Mouse (Mus musculus) liver, adult 2 months (tissue): ENCODE data around the gene Elp4. TPM values are rescaled to one million over a fixed set of nuclear protein-coding genes. Genes with fewer than 3 reads are reported as not detected.

Source experiments
- DNase-seq: peaks from one replicate; pipeline ENCODE4 v3.0.0-alpha.2; 2011; ENCODE audit warnings: low read depth, low spot score; ENCODE audit errors: extremely low read depth
- H3K27ac ChIP-seq: fragments of 200-500 bp; replicated peaks from 2 replicates; pipeline ENCODE4 v1.5.1; 2012; ENCODE audit warnings: low read depth, mild to moderate bottlenecking, control low read depth, inconsistent platforms, low read length; ENCODE audit not compliant: insufficient read depth
- H3K27me3 ChIP-seq: fragments of 200-500 bp; 2 replicates; pipeline ENCODE4 v1.6.1; 2012; ENCODE audit warnings: mild to moderate bottlenecking, moderate library complexity, low read length, inconsistent platforms; ENCODE audit not compliant: control insufficient read depth, insufficient read depth
- H3K36me3 ChIP-seq: fragments of 200-500 bp; 2 replicates; pipeline ENCODE4 v1.6.1; 2012; ENCODE audit warnings: low read length, inconsistent platforms; ENCODE audit not compliant: control insufficient read depth, insufficient read depth
- H3K4me1 ChIP-seq: fragments of 200-500 bp; 2 replicates; pipeline ENCODE4 v1.6.1; 2011; ENCODE audit warnings: low read length; ENCODE audit not compliant: control insufficient read depth, insufficient read depth
- H3K4me3 ChIP-seq: fragments of 200-500 bp; 2 replicates; pipeline ENCODE4 v1.5.1; 2011; ENCODE audit warnings: low read depth, mild to moderate bottlenecking, control low read depth, low read length, moderate library complexity; ENCODE audit not compliant: insufficient read depth
- H3K79me2 ChIP-seq: fragments of 200-500 bp; 2 replicates; pipeline ENCODE4 v1.6.1; 2012; ENCODE audit warnings: inconsistent platforms, mild to moderate bottlenecking, low read length, moderate library complexity; ENCODE audit not compliant: control insufficient read depth, insufficient read depth
- H3K9ac ChIP-seq: fragments of 200-500 bp; 2 replicates; pipeline ENCODE4 v1.6.1; 2012; ENCODE audit warnings: low read depth, mild to moderate bottlenecking, control low read depth, inconsistent platforms, low read length
- CTCF ChIP-seq: fragments of 200-500 bp; IDR thresholded peaks from 2 replicates; pipeline ENCODE4 v1.5.1; 2011; ENCODE audit warnings: low read depth, low read length, control low read depth
- POLR2A ChIP-seq: fragments of 200-500 bp; IDR thresholded peaks from 2 replicates; pipeline ENCODE4 v1.6.1; 2011; ENCODE audit warnings: low read length, control low read depth; ENCODE audit not compliant: insufficient read depth; ENCODE audit errors: extremely low read depth
- WGBS: fragments of 180-500 bp; shearing (Covaris S2); methylation state at CpG from one replicate; pipeline ENCODE4 v1.1.7; 2018; 5-methylcytosine and 5-hydroxymethylcytosine counted together
- polyA plus RNA-seq: library from polyadenylated mRNA; depleted of rRNA; stranded (reverse); fragments of >200 nt; gene quantifications from 2 replicates; pipeline ENCODE4 v1.2.3, GENCODE M21; 2012
- total RNA-seq: library from RNA; depleted of rRNA; stranded (reverse); fragments of >200 nt; gene quantifications from 2 replicates; pipeline ENCODE4 v1.2.3, GENCODE M21; 2014

The Elp4 gene
- total and polyA plus RNA-seq, 2 experiments: 7.7 to 16.2 TPM

GRCm38 (mm10) chr2:105697741-105698140 is 206.6 kb downstream of the Elp4 start:
- 98% methylated on average over 5 of the region's 5 CpGs for WGBS
- no peaks in the 10 kb centered on the region for H3K4me1 ChIP-seq
- no peak overlapping the region for H3K9ac ChIP-seq
- TF ChIP-seq CTCF (no peak), POLR2A (no peak)
- no peak for DNase-seq
- peaks cover 1% of the 10 kb centered on the region; the same call in 1 of the 2 replicates for H3K27me3 ChIP-seq
- no peaks in the 10 kb centered on the region for H3K79me2 ChIP-seq
- H3K27ac ChIP-seq: no peak overlapping the region
- H3K4me3 ChIP-seq: no peak overlapping the region
- H3K36me3 ChIP-seq: peaks cover 7% of the 10 kb centered on the region; the same call in 1 of the 2 replicates

DNA sequence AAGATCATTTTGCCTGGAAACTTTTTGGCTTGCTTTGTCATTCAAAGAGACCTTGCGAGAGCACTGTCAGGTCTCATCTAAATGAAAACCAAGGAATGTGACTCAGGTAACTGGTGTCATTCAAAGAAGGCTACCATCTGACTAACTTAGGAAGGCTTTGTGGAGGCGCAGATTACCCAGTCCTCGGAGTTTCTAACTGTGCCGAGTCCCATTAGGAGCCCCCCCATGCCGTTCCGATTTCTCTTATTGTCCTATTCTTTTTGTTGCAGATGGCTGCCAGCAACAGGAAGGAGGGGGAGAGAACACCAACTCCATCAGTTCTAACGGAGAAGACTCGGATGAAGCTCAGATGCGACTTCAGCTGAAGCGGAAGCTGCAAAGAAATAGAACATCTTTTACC is 213.1 kb downstream of the Elp4 start:
- no peak overlapping the region for H3K4me3 ChIP-seq
- 16% methylated on average over 10 of the region's 10 CpGs for WGBS
- no peak for DNase-seq
- peaks cover 22% of the 10 kb centered on the region; the same call in 1 of the 2 replicates for H3K27me3 ChIP-seq
- H3K4me1 ChIP-seq: no peaks in the 10 kb centered on the region
- TF ChIP-seq POLR2A (no peak), CTCF (no peak)
- H3K27ac ChIP-seq: no peak overlapping the region
- H3K9ac ChIP-seq: no peak overlapping the region
- H3K79me2 ChIP-seq: no peaks in the 10 kb centered on the region
- no peaks in the 10 kb centered on the region for H3K36me3 ChIP-seq

DNA sequence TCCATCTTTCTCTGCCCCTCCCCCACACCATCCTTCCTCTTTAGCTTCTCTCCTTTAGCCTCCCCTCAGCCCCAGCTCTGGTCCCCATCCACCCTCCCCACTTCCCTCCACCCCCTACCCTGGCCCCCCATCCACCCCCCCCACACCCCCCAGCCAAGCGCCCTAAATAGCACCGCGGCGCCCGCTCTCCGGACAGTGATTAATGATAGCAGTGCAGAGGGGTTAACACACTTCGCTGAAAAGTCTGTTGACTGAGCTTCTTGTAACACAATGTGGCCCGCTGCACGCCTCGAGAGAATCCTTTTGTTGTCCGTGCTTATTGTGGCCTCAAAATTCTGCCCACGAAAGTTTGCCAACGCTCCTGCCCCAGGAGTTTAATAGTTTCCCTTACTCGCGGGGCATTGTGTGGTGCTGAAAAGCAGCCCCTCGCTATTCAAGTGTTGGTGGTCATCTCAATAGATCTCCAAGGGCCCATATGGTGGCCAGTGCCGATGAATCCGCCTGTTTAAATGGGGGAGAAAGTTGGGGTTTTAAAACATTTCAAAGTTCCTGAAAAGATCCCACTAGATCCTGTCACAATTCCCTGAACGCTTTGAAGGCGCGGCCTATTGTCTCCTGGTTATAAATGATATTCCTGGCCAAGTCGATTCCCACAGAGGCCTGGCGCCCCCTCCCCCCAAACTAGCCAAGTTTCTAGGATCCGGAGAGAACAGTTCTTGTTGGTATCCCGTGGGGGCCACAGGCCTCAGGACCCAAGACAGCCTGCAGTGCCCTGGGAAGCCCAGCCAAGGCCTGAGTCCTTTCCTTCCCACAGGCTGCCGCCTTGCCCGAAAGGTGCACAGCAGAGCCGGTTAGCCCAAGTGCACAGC is 214.4 kb downstream of the Elp4 start:
- no peaks in the 10 kb centered on the region for H3K36me3 ChIP-seq
- H3K27ac ChIP-seq: no peak overlapping the region
- no peaks in the 10 kb centered on the region for H3K79me2 ChIP-seq
- H3K9ac ChIP-seq: no peak overlapping the region
- H3K4me3 ChIP-seq: no peak overlapping the region
- no peaks in the 10 kb centered on the region for H3K4me1 ChIP-seq
- 9% methylated on average over 28 of the region's 28 CpGs for whole genome bisulfite sequencing
- H3K27me3 ChIP-seq: peaks cover 28% of the 10 kb centered on the region
- TF ChIP-seq POLR2A: no peak
- TF ChIP-seq CTCF: no peak
- no peak for DNase-seq

DNA sequence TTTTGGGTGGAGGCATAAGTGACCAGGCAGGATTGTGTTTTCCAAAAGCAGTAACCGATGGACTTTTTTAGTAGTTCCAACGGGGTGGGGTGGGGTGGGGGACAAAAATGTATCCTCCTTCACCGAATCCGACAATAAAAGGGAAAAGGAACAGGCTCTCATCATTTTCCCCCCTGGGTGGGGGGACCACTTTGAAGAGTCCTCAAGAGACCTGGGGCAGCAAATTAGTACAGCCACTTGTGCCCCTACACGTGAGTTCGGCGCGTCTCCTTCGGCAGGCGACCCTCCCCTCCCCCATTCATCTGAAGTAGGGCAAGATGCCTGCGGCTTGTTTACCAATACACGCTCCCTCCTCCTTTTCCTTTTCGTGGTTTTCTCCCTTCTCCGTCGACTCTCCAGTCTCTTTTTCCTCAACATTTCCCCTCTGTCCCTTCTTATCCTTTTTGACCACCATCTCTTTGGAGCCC is 215.0 kb downstream of the Elp4 start:
- WGBS: 2% methylated on average over 15 of the region's 15 CpGs
- DNase-seq: no peak
- H3K79me2 ChIP-seq: no peaks in the 10 kb centered on the region
- no peaks in the 10 kb centered on the region for H3K4me1 ChIP-seq
- no peak overlapping the region for H3K9ac ChIP-seq
- no peak overlapping the region for H3K27ac ChIP-seq
- H3K4me3 ChIP-seq: no peak overlapping the region
- H3K27me3 ChIP-seq: peaks cover 31% of the 10 kb centered on the region
- TF ChIP-seq CTCF (no peak), POLR2A (no peak)
- no peaks in the 10 kb centered on the region for H3K36me3 ChIP-seq

- TF ChIP-seq CTCF (no peak), POLR2A (no peak)
- Histone ChIP-seq H3K36me3 (no peaks in the 10 kb centered on the region), H3K9ac (no peak overlapping the region), H3K79me2 (no peaks in the 10 kb centered on the region), H3K27ac (no peak overlapping the region), H3K4me1 (no peaks in the 10 kb centered on the region), H3K27me3 (peaks cover 33% of the 10 kb centered on the region), H3K4me3 (no peak overlapping the region)
- 4% methylated on average over 25 of the region's 25 CpGs for WGBS
- DNase-seq: no peak
These were observed 215.7 kb downstream of the Elp4 start for GRCm38 (mm10) chr2:105688436-105689303.

- Histone ChIP-seq H3K27me3 (peaks cover 33% of the 10 kb centered on the region), H3K27ac (no peak overlapping the region), H3K4me3 (no peak overlapping the region), H3K79me2 (no peaks in the 10 kb centered on the region), H3K36me3 (no peaks in the 10 kb centered on the region), H3K9ac (no peak overlapping the region), H3K4me1 (no peaks in the 10 kb centered on the region)
- 5% methylated on average over 17 of the region's 17 CpGs for WGBS
- TF ChIP-seq POLR2A (no peak), CTCF (no peak)
- DNase-seq: no peak
These were observed 216.4 kb downstream of the Elp4 start for GRCm38 (mm10) chr2:105688011-105688410.
